Mouse (Mus musculus): Measurements from ENCODE around the gene Ip6k1.

Gene Ip6k1

DNA sequence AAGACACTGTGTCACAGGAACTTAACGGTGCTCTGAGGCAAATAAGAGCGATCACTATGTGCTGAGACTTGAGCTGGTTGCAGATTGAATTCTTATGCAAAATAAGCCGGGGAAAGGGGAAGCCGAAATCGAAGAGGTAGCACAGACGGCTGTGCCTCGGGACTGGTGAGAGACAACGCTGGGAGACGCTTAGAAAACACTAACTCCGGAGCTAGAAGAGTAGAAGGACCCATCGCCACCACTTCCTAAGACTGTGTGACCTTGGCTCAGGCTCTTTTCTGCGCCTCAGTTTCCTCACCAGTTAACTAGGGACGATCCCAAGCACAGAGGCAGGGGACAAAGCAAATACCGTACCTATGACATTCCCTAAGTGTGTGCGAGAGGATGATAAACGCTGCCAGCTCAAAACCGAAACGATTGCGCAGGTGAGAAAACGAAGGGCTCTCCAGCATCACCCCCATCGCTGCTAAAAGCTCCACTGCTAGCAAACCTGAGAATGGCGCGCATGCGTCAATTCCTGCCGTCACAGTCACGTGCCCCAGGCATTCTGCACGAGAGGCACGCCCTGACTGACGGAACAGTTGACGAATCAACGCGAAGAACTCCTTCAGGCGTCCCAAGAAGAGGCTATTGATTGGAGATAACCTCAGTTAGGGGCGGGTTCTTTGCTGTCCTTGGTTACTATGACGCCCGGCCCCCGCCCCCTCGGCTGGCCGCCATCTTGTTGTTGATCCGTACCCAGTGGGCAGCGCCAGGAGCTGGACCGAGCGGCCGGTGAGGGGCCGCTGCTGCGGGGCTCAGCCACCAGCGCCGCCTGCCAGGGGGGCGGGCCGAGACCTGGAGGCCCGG, at the start of gene Ip6k1:
Gene Ip6k1 (plus strand): TSS at position 580 of the 849 bp plus-strand sequence.
- peak; percentile 100 for DNase-seq

DNA sequence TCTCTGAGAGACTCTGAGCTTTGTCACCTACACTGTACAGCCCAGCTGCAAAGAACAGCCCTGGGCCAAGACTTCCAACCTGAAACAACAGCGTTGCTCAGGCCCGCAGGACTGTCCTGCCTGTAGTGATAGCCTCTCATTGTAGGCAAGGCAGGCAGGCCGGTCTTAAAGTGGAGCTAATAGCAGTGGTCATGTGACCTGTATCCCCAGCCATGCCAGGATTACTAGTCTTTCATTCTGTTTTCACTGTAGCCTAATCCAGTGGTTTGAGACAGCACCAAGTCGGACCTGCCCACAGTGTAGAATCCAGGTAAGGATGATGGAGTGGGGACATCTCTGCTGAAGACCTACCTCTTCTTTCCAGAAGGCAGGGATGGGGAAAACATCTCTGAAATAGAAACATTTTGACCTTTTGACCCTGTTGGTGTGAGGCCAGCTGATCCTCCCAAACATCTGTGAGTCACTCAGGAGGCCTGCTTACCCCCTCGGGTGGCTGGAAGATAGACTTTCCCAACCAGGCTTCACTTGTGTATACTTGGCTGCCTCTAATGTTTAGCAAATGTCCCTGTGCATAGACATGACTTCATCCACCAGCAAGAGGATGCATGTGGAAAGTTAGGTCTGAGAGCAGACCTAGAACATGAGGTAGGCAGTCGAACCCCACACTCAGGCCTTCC, 46.5 kb upstream of the Ip6k1 start:
- DNase-seq: no peak

DNA sequence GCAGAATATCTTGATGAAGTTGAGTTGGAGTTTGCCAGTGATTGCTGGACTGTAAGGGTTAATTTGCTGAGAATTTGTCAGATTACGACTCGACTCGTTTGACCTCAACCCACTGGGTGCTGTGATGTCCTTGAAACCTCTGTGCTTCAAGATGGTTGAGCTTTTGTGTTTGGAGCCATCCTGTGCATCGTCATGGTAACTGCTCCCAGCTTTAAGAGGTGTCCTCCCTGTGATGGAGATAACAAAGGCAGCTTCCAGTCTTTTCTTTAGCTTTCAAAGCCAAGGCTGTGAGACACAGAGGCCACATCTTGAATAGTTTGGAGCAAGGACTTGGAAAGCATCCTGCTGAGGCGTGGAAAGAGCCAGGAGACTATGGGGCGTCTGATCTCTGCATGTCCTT, 45.2 kb upstream of the Ip6k1 start:
- DNase-seq: no peak

DNA sequence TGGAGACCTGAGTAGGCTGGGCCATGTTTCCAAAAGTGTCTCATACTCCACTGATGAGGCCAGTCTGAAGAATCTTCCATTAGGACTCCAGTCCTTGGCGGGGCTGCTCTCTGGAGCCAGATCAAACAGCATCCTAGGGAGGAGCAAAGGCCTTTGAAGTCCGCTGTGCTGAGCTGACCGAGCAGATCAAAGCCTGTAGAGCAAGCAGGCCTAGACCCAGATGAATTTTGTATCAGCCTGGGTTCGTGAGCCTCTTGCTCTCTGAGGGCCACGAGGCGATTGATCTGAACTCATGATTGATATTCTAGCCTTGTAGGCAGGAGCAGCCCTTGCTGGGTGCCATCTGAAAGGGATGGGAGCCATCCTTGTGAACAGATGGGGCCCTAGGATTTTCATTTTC, 42.4 kb upstream of the Ip6k1 start:
- no peak for DNase-seq

DNA sequence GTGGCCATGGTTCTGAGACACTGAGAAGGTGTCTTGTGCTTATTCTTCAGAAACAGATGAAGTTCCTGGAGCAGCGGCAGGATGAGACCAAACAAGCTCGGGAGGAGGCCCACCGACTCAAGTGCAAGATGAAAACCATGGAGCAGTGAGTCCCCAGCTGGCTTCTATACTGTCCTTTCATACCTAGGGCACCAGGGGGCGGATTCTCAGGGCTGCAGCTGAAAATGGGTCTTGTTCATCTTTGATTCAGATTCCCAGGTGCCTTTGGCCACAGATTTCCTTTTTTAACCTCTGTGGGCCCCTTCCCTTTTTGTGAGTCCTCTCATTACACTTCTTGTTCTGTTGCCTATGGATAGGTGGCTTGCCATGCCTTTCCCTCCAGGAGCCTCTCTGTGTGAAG, 41.4 kb upstream of the Ip6k1 start:
- no peak for DNase-seq

DNA sequence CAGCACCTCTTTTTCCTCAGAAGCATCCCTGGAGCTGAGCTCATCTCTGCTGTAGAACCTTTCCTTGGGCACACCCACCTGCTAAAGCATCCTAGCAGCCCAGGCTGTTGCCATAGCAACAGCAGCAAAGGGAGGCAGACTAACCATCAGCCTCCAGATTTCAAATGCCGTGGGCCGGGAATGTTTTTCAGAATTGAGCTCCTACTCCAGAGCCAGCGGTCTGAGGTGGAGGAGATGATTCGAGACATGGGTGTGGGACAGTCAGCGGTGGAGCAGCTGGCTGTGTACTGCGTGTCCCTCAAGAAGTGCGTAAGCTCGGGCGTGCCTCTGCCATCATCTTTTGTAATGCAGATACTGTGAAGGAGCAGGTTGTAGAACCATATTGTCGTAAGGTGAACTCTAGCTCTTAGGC, 40.9 kb upstream of the Ip6k1 start:
- no peak for DNase-seq

DNA sequence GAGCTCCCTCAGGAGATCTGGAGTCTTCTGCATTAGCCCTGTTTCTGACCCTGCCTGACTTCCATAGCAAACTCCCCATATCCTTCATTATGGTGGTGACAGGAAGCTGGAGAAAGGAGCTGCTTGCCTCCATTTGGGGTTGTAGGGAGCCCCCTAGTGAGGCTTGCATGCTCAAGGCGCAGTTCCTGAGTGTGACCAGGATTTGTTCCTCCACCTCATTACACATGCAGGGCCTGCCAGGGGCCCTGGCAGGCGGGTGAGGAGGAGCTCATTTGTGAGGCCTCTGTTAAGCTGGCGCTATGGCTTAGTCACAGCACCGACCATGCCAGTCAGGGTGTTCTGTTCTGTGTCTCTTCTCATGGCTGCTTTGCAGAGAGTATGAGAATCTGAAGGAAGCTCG, 40.4 kb upstream of the Ip6k1 start:
- peak; percentile 33 for DNase-seq

DNA sequence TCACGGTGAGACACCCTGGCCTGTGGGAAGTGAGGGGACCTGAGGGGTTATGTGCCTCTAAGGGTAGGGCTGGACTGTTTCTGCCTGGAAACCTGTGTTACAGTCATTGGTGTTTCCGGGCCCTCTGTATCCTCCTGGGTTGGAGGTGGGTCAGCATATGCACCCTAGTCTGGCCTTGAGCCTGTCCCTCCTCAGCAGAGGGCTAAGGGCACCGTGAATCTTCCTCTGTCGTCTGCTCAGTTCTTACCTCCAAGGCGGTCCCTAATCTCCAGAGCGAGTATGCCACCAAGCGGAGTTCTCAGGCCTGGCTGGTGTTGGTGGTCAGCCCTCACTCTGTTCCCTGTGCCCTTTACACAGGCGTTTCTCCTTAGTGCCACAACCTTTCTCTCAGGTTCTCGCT, 39.4 kb upstream of the Ip6k1 start:
- no peak for DNase-seq

DNA sequence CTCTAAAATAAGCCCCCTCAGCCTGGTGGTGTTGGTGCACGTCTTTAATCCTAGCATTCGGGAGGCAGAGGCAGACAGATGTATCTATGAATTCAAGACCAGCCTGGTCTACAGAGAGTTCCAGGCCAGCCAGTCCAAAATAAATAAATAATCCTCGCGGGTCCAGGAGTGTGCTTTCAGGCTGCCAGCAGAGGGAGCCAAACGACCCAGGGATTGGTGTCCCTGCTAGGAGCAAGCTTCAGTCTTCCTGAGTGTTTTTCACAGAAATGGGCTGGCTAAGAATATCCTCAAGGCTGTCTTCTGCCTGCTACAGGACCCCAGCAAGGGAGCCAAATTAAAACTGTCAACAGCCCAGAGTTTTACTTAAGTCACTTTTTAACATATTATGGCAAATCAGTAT, 38.6 kb upstream of the Ip6k1 start:
- DNase-seq: peak; percentile 93

DNA sequence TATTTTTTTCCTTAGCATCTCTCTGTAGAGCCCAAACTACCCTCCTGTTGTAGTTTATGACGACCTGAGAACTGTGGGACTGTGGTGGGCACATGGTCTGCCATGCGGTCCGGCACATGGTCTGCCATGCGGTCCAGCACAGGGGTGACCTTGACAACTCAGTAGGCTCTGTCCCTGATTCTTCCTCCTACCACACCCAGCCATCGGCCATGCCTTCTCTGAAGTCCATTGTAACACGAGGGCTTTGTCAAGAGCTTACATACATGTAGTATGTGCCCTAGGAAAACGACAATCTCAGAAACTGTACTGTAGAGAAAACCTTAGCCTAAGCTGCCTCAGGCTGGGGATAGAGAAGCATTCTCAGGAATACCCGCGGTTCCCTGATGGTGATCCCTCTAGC, 37.6 kb upstream of the Ip6k1 start:
- no peak for DNase-seq

DNA sequence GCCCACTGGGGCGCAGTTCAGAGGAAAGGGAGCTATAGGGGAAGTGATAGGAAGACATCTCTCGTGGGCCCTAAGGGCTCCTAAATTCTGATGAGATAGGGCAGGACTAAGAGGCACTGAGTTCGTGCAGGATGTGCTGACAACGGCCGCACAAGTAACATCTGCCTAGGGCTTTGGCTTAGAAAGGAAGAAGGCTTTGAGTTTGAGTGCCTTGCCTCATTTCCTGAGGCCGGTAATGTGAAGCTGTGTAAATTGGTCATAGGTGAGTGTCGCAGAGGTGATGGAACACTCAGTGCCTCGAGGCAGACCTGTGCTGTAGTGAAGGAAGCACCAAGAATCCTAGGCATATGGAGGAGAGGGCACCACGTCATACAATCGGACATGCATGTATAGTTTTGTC, 35.6 kb upstream of the Ip6k1 start:
- no peak for DNase-seq

DNA sequence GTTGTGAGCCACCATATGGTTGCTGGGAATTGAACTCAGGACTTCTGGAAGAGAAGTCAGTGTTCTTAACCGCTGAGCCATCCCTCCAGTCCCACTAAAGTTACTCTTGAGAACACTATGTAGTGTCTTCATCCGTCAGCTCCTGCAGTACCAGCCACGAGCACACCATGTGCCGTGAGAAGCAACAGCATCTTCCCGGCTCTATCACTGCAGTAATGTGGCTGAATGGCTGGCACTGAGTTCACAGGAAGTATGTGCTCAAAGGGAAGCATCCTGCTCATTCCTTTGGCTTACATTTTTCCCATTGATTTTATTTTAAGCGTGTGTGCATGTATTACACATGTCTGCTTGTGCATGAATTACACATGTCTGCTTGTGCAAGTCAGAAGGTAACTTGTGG, 34.9 kb upstream of the Ip6k1 start:
- no peak for DNase-seq

DNA sequence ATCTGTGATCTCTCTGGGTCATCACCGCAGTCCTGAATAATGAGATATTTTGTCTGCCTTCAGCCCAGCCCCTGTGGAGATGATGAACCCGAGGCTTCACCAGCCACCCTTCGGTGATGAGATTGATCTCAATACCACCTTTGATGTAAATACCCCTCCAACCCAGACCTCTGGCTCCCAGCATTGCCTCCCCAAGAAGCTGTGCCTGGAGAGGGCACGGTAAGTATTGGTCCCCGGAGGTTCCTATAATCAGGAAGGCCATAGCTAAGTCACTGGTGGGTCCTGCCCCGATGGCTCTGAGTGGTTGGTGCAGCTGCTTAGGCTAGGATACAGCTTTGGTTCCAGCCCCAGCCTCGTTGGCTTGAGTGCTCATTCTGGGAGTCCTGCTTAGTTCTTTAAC, 33.8 kb upstream of the Ip6k1 start:
- DNase-seq: no peak

DNA sequence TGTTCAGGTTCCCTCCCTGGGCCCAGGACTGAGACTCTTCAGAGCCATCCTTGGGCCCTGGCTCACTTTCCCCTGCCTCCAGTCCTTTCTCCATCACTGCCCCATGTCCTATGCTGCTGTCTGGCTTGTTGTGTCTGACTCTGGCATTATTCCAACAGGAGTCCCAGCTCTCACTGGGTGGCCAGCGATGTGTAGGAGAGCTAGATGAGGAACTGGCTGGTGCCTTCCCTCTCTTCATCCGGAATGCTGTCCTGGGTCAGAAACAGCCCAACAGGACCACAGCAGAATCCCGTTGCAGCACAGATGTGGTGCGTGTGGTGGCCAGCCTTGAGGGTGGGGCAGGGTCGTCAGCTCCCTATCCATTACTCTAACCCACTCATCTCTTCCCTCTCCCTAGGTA, 32.0 kb upstream of the Ip6k1 start:
- DNase-seq: no peak

DNA sequence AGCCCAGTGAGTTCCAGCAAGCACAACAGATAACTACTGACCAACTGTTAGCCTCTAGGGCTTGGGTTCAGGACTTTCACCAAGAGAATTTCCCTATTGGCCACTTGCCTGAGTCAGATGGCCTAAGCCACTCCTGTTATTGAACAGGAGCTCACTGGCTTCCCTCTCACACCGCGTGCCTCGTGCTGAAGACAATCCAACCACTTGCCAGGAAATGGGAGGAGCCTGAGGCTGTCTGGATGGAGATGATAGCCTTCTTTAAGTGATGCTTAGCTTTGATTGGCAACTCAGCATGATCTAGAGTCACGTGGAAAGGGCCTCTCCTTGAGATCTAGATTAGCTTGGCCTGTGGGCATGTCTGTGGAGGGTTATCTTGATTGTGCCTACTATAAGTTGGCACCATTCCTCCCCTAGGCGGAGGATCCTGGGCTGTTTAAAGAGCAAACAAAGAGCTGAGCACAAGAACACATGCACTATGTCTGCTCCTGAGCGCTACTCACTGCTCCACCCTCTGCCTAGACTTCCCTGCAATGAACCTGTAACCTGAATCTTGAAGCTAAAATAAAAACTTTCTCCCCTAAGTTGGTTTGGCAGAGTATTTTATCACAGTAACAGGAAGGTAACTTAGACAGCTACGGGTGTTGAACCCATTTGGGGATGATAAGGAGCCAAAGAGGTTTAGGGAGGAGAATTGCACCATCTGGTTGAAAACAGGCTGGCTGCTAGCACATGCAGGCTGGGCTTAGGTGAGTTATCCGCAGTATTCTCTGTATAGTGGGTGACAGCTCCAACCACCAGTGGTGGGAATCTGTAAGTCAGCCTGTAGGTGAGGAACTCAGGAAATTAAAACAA, 30.4 kb upstream of the Ip6k1 start:
- DNase-seq: peak; percentile 91

DNA sequence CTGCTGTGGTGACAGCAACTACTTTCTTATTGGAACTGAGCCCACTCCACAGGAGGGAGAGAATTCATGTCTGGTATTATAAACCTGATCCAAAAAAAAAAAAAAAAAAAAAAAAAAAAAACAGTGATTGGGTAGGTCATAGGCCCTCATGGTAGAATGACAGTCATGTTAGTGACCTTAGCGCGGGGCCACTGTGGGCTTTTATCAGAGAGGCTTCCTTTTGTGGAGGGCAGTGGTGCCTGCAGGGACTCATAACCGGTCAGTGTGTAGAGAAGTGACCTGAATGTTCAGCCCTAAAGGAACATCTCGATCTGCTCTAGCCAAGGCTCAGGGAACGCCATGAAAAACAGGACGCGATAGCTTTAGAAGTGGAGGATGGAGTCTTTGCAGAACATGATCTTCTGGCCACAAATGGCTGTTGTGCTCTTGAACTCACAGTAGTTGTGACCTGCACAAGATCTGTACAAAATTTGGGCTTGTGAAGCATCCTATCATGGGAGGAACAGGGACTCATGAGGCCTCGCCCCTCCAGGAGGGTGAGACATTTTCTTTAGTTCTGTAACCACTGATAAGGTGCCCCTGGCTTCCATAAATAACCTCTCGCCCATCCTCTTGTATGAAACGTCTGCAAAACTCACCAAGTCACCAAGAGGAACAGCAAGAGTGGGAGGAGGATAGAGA, 27.7 kb upstream of the Ip6k1 start:
- DNase-seq: peak; percentile 84

DNA sequence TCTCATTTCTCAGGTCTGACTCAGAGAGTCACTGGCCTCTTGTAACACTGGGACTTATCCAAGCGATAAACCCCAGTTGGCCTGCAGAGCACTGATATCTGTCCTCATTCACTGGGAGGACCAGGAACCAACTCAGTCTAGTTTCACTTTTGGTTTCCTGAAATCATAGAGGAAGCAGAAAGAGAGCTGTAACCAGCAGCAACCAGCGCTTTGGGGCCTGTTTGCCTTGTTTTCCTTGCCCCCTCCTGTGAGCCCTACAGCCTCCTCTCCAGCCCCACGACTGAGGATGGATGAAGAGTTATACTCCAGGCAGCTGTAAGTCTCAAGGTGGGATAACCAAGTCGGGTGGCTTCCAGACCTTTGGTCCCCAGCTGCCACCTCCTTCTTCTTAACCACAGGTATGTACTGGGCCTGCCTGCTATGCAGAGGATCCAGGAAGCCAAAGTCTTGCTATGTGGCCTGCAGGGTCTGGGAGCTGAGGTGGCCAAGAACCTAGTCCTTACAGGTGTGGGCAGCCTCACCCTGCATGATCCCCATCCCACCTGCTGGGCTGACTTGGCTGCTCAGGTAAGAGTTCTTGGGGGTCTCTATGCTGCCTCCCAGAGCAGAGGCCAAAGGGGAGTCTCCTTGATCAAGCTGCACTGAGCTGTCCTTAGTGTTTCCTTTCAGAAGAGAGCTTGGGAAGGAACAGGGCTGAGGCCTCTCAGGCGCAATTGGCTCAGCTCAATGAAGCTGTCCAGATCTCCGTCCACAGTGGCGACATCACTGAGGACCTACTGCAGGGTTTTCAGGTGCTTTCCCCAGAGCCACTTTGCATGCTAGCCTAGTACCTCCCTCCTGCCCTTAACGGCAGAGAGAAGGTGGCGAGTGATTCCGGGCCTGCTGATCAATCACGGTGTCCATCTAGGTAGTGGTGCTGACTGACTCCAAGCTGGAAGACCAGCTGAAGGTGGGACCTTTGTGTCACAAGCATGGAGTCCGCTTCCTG, 26.6 kb upstream of the Ip6k1 start, which contains the start of gene Uba7:
Gene Uba7 (plus strand): TSS at position 107 of the 988 bp plus-strand sequence.
- DNase-seq: peak; percentile 84

DNA sequence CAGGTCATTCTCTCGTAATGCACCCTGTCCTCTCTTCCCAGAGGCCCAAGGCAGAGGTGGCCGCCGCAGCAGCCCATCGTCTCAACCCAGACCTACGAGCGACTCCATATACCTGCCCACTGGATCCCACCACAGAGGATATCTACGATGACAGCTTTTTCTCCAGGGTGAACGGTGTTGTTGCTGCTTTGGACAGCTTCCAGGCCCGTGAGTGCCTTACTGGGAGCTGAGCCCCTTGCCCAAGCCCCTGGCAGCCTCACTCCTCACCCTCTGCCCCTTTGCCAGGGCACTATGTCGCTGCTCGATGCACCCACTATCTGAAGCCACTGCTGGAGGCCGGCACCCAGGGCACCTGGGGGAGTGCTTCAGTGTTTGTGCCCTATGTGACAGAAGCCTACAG, 23.5 kb upstream of the Ip6k1 start:
- DNase-seq: no peak

DNA sequence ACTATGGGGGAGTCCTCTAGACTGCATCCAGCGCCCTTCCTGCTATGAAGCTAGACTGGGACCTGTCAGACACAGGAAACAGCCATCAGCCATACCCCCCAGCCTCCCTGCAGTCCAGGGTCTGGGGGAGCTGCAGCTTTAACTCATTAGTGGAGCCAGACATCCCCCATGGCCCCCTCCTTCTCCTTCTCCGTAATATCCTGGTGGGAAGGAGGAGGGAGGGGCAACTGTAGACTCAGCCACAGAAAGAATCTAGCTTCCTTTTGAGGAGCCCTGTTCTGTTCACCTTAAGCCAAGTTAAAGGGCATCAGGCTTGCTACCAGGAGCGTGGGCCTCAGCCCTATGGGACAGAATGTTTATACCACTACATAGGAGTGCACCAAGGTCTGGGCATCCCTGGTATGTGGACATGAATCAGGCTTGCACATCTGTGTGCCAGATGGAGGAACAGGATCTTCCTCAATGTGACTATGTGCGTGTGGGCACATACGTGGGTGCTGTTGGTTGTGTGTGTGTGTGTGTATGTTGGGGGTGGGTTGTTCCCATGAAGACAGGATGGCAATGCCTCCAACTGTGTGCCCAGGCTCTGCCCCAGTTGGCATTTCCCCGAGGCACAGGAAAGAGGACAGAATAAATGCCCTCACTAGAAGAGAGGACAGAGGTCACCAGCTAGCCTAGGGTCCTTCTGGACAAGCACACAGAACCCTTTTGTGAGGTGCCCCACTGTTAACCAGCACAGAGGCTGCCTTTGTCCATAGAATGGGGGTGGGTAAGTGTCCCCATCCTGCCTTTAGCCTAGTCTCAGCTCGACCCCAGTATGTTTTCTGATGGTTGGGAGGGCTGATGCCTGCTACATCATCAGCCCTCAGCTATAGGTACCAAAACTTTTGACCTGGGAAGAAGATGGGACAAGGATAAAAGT, 20.4 kb upstream of the Ip6k1 start:
- DNase-seq: peak; percentile 65

DNA sequence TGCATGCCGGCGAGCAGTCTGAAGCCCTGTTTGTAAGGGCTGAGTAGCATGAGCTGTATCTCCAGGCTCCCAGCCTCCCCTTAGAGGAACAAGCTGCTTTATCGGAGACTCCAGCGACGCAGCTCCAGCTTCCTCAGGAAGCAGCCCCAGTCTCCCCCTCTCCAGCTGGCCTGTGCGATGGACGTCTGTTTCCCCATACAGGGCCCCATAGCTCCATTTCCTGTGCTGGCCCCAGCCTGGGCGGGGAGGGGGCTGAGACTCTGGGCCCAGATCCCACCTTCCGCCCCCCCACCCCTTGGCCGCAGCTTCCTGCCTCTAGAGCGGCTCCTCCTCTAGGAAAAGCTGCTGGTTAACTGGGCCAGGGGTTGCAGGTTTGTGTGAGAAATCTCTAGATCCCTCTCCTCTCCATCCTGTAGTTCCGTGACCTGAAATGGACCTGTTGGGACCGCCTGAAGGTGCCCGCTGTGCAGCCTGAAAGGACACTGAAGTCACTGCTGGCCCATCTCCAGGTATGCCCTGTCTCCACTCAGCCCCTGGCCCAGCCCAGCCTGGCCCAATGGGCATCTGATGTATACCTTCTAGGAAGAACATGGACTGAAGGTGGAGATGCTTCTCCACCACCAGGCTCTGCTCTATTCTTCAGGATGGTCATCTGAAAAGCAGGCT, 19.5 kb upstream of the Ip6k1 start, which contains the start of gene Gm20661:
Gene Gm20661 (plus strand): TSS at position 378 of the 666 bp plus-strand sequence.
- peak; percentile 91 for DNase-seq
